Mouse (Mus musculus) hindbrain, embryonic 15.5 days (tissue): Measurements from ENCODE around the gene Cutc. TPM values are rescaled to one million over a fixed set of nuclear protein-coding genes. Genes with fewer than 3 reads are reported as not detected.

ENCODE experiments used
- ATAC-seq: fragments of 200-750 bp; cut with Nextera tagmentation; 2 replicates; pipeline ENCODE4 v1.8.0; 2017; ENCODE audit warnings: low read depth, moderate number of reproducible peaks, moderate TSS enrichment; ENCODE audit not compliant: low FRiP score
- H3K27ac ChIP-seq: fragments of 300-500 bp; sonication (generic); replicated peaks from 2 replicates; pipeline ENCODE4 v1.5.1; 2015; ENCODE audit warnings: mild to moderate bottlenecking, inconsistent platforms
- H3K27me3 ChIP-seq: fragments of 300-500 bp; sonication (generic); 2 replicates; pipeline ENCODE4 v1.6.1; 2015; ENCODE audit warnings: control low read depth, inconsistent platforms
- H3K36me3 ChIP-seq: fragments of 300-500 bp; sonication (generic); 2 replicates; pipeline ENCODE4 v1.6.1; 2015; ENCODE audit warnings: control low read depth, inconsistent platforms
- H3K4me1 ChIP-seq: fragments of 300-500 bp; sonication (generic); replicated peaks from 2 replicates; pipeline ENCODE4 v1.6.1; 2015; ENCODE audit warnings: control low read depth, inconsistent platforms
- H3K4me2 ChIP-seq: fragments of 300-500 bp; sonication (generic); 2 replicates; pipeline ENCODE4 v1.6.1; 2015; ENCODE audit warnings: moderate library complexity, mild to moderate bottlenecking, inconsistent platforms
- H3K4me3 ChIP-seq: fragments of 300-500 bp; sonication (generic); 2 replicates; pipeline ENCODE4 v1.5.1; 2015; ENCODE audit warnings: mild to moderate bottlenecking, inconsistent platforms
- H3K9ac ChIP-seq: fragments of 300-500 bp; sonication (generic); 2 replicates; pipeline ENCODE4 v1.6.1; 2015; ENCODE audit warnings: inconsistent platforms
- H3K9me3 ChIP-seq: fragments of 300-500 bp; sonication (generic); 2 replicates; pipeline ENCODE4 v1.6.1; 2016; ENCODE audit warnings: control low read depth, inconsistent platforms
- WGBS: fragments of 180-500 bp; shearing (Covaris S2); methylation state at CpG from one replicate; pipeline ENCODE4 v1.1.7; 2015; 5-methylcytosine and 5-hydroxymethylcytosine counted together
- polyA plus RNA-seq: library from polyadenylated mRNA; unstranded; fragments of >200 nt; fragmentation: Nextera tagmentation; extraction: Ambion mirVana; gene quantifications from 2 replicates; pipeline ENCODE4 v1.2.1, GENCODE M21; 2015

The Cutc gene
- polyA plus RNA-seq, 1 experiment from 2014 or later, result 6.5 TPM

DNA sequence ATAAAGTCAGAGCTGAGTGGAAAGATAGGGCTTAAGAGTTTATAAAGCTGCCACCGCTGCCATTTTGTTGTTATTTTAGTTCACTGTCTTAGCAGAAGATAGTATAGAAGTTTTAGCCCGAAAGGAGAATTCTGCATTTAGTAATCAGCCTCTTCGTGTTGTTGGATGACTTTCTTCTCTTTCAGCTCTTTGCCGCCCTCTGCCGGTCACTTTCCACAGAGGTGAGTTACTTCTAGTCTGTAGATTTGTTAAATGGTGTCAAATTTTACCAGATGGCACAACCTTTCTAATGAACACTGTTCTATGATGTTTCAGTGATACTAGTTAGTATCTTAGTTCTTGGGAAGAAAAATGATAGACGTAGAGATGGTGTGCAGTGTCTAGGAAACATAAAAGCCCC is 7.7 kb downstream of the Cutc start:
- no peaks in the 10 kb centered on the region for H3K36me3 ChIP-seq
- H3K4me1 ChIP-seq, result no peaks in the 10 kb centered on the region
- no peak overlapping the region for H3K9ac ChIP-seq
- H3K4me3 ChIP-seq, result no peak overlapping the region
- no peaks in the 10 kb centered on the region for H3K9me3 ChIP-seq
- H3K4me2 ChIP-seq, result no peak overlapping the region
- no peak overlapping the region for H3K27ac ChIP-seq
- no peak for ATAC-seq
- no peaks in the 10 kb centered on the region for H3K27me3 ChIP-seq
- 23% methylated on average over 6 of the region's 6 CpGs for WGBS

DNA sequence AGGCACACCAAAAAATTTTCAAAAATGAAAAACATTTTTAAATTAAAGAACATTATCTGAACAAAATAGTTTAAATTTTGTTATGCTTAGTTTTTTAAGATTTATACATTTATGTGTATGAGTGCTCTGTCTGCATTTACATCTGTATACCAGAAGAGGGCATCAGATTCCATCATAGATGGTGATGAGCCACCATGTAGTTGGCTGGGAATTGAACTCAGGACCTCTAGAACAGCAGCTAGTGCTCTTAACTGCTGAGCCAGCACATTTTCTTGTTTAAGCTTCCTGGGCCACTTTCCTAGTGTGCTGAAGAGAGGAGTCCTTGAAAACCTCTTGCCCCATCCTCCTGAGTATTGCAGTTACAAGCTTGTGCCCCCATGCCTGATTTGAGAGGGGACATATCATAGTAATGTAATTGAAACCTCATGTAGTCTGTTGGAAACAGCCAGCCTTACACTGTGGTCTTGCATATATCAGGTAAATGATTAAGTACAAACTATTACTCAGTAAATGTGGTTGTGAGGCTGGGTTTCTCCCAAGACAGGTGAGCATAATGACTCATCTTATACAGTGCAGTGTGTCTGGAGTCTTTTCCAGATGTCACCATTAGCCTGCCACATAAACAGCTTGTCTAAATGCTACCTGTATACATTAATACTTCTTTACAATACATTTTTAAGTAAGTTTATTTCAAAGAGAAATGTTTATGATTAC is 8.9 kb downstream of the Cutc start:
- no peak overlapping the region for H3K27ac ChIP-seq
- H3K4me1 ChIP-seq, result no peaks in the 10 kb centered on the region
- no peak for ATAC-seq
- H3K36me3 ChIP-seq, result no peaks in the 10 kb centered on the region
- no peak overlapping the region for H3K9ac ChIP-seq
- no peaks in the 10 kb centered on the region for H3K27me3 ChIP-seq
- H3K4me2 ChIP-seq, result no peak overlapping the region
- H3K9me3 ChIP-seq, result no peaks in the 10 kb centered on the region
- H3K4me3 ChIP-seq, result no peak overlapping the region

DNA sequence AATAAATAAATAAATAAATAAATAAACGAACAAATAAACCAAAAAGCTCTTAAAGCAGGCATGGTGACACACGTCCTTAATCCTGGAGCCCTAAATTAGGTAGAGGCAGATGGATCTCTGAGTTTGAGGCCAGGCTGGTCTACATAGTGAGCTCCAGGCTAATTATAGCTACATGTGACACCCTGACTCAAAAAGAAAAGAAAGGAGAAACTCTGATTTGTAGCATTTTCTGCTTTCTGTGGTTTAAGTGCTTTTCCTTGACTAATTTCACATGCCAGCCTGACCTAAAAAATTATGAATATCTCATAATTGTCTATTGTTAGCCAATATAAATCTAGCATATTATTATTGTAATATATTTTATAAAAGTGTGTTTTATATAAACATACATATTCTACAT is 9.6 kb downstream of the Cutc start:
- Histone ChIP-seq H3K4me3 (no peak overlapping the region), H3K9ac (no peak overlapping the region), H3K4me2 (no peak overlapping the region), H3K4me1 (no peaks in the 10 kb centered on the region), H3K27me3 (no peaks in the 10 kb centered on the region), H3K9me3 (no peaks in the 10 kb centered on the region), H3K36me3 (no peaks in the 10 kb centered on the region), H3K27ac (no peak overlapping the region)
- ATAC-seq, result no peak
- WGBS, result 86% methylated on average over 2 of the region's 2 CpGs

DNA sequence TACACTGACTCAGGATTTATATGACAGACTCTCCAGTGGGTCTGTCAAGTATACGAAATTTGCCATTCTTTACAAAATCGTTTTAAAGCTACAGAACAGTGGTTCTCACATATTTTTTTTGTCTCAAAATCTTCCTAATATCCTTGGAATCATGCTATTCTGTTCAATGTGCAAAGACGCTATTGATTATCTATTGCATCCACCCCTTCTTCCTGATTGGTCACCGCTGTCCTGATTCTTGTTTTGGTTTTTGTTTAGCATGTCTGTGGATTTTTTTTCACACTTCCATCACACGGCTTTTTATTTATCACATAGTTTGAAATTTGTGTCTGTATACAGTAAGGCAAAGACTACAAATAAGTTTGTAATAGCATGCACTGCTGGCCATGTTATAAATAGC is 13.7 kb downstream of the Cutc start:
- no peak for ATAC-seq
- 91% methylated on average over 5 of the region's 5 CpGs for WGBS

DNA sequence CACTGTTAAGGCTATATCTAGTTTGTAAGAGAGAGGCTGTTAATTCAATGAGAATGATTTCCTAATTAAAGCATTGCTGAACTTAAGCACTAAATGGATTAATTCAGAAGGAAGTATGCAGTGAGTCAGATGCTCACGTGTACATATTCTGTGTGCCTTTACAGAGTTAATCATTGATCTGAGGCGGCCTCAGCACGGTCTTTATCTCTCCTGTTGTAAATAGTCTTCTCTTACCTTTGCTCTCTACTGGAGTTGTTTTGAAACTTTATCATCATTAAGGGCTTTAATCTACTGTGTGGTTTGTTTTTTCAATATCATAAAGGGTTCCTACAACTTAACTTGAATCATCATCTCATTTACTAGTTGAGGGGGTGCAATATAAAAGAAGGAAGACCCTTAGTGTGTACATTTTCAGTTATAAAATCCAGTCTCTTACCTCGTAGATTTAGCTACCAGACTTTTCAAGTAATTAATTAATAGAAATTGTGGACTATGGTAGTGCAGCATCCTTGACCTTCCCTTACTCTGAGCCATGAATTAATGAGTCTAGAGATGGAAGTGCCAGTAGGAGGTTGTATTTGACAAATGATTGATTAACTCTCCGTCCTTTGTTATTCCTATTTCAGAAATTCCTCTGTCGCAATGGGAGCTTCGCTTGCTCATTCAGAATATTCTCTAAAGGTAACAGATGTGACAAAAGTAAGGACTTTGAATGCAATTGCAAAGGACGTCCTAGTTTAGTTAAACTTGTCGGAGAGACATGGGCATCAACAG is 14.9 kb downstream of the Cutc start:
- no peak overlapping the region for H3K27ac ChIP-seq
- whole genome bisulfite sequencing, result 50% methylated on average over 9 of the region's 9 CpGs
- H3K4me1 ChIP-seq, result no peaks in the 10 kb centered on the region
- no peak overlapping the region for H3K9ac ChIP-seq
- no peak overlapping the region for H3K4me3 ChIP-seq
- no peaks in the 10 kb centered on the region for H3K27me3 ChIP-seq
- H3K4me2 ChIP-seq, result no peak overlapping the region
- H3K9me3 ChIP-seq, result no peaks in the 10 kb centered on the region
- no peaks in the 10 kb centered on the region for H3K36me3 ChIP-seq
- ATAC-seq, result no peak

More for the DNA sequence above, 13.7 kb downstream of the Cutc start:
- Histone ChIP-seq H3K4me1 (no peaks in the 10 kb centered on the region), H3K4me2 (no peak overlapping the region), H3K27me3 (no peaks in the 10 kb centered on the region), H3K36me3 (no peaks in the 10 kb centered on the region), H3K4me3 (no peak overlapping the region), H3K9me3 (no peaks in the 10 kb centered on the region), H3K27ac (no peak overlapping the region), H3K9ac (no peak overlapping the region)

DNA sequence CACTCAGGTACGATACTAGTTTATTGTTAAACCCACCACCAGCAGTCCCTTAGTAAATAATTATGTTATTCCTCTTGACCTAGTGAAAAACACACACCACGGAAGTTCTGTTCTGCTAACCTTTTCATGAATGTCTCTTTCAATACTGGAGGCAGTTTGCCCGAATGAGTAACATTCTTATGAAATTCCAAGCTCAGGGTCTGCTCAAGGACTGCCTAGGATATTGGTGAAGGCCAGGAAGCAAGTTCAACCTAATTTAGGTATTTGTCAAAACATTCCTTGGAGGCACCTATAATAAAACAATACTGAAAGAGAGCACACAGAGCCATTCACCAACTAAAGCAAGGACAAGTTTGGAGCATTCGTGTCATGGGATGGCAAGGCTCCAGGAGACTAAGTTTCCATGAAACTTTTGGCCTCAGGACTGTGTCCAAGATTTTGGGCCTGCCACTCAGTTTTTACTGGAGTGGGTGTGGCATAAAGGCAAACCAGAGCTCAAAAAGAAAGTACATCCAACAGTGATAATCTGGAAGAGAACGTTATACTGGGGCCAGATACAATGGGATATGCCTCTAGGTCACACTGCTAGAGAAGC is 16.7 kb downstream of the Cutc start:
- H3K4me3 ChIP-seq, result no peak overlapping the region
- WGBS, result 87% methylated on average over 5 of the region's 5 CpGs
- no peaks in the 10 kb centered on the region for H3K9me3 ChIP-seq
- no peaks in the 10 kb centered on the region for H3K36me3 ChIP-seq
- no peaks in the 10 kb centered on the region for H3K4me1 ChIP-seq
- no peak overlapping the region for H3K9ac ChIP-seq
- H3K27ac ChIP-seq, result no peak overlapping the region
- H3K27me3 ChIP-seq, result no peaks in the 10 kb centered on the region
- H3K4me2 ChIP-seq, result no peak overlapping the region
- ATAC-seq, result no peak

DNA sequence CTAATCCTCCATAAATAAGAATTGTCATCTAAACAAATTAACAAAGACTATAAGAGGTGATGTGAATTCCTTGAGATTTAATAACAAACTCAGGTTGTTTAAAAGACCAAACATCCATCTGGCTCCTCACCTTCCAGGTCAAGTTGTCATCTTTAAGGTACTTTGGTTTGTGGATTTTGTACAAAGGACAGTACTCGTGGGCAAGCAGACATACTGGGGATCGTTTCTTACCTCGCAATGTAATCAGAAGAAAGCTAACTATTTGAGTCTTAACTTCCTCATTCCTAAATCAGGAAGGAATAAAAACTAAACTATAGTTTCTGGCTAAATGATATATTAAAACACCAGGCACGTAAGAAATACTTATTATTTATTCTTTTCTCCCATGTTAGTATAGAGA is 17.8 kb downstream of the Cutc start:
- 93% methylated on average over 4 of the region's 4 CpGs for WGBS
- Histone ChIP-seq H3K27ac (no peak overlapping the region), H3K4me1 (no peaks in the 10 kb centered on the region), H3K27me3 (no peaks in the 10 kb centered on the region), H3K4me2 (no peak overlapping the region), H3K9me3 (no peaks in the 10 kb centered on the region), H3K4me3 (no peak overlapping the region), H3K36me3 (no peaks in the 10 kb centered on the region), H3K9ac (no peak overlapping the region)
- ATAC-seq, result no peak

DNA sequence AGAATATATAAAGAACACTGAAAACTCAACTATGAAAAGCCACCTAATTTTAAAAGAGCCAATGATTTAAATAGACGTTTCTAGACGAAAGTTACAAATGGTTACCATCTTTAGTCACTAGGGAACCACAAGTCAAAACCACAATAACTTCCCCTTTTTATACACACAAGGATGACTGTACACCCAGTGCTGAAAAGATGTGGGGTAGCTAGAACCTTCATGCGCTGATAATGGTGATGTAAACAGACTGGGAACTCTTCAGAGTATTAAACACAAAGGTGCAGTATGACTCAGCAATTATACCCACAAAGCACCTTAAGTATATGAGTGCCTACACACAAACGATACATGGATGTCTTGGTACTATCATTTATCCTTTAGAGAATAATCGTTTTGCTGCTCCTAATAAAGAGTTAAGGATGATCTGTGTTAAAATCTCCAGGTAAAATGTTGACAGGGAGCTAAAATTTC is 18.7 kb downstream of the Cutc start:
- WGBS, result 92% methylated on average over 5 of the region's 5 CpGs
- Histone ChIP-seq H3K27me3 (no peaks in the 10 kb centered on the region), H3K27ac (no peak overlapping the region), H3K4me1 (no peaks in the 10 kb centered on the region), H3K9ac (no peak overlapping the region), H3K4me2 (no peak overlapping the region), H3K36me3 (no peaks in the 10 kb centered on the region), H3K4me3 (no peak overlapping the region), H3K9me3 (no peaks in the 10 kb centered on the region)
- no peak for ATAC-seq

DNA sequence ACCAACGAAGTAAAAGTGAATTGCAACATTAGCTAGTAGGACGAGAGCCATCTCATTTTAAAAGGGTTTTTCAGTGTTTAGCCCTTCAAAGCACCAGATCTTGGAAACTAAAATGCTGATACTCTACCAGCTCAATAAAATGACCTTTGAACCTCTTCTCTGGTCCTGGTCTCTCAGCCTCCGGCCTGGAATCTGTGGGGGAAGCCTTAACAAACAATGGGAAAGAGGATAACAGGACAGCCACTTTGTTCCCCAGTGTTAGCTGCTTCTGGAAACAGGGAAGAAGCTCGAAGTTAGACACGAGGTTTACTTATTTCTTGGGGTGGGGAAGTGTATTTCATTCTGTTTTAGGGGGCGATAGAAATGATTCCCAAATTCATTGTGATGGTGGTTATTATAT is 19.5 kb downstream of the Cutc start:
- no peak for ATAC-seq
- H3K4me3 ChIP-seq, result no peak overlapping the region
- 54% methylated on average over 6 of the region's 6 CpGs for WGBS

DNA sequence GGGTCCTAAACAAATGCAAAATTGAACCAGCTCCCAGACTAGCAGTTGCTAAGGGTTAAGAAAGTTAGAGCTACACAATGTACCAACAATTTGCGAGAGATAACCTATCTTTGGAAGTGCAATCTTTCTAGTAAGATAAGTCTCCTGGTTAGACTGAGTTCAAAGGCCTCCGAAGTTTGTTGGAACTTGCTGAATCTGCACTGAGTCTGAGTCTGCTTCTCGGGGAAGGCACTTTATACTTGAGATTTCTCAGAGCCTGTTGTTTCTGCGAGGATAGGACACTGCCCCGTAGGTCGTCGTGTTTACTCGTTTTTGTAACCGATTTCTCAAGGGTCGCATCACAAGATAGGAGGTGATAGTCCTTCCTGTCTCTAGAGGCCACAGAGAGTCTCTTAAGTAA is 22.6 kb downstream of the Cutc start:
- WGBS, result 77% methylated on average over 10 of the region's 10 CpGs
- no peaks in the 10 kb centered on the region for H3K9me3 ChIP-seq
- H3K4me3 ChIP-seq, result no peak overlapping the region

More for the DNA sequence above, 19.5 kb downstream of the Cutc start:
- Histone ChIP-seq H3K36me3 (no peaks in the 10 kb centered on the region), H3K9ac (no peak overlapping the region), H3K9me3 (no peaks in the 10 kb centered on the region), H3K4me1 (no peaks in the 10 kb centered on the region), H3K4me2 (no peak overlapping the region), H3K27ac (no peak overlapping the region), H3K27me3 (no peaks in the 10 kb centered on the region)

DNA sequence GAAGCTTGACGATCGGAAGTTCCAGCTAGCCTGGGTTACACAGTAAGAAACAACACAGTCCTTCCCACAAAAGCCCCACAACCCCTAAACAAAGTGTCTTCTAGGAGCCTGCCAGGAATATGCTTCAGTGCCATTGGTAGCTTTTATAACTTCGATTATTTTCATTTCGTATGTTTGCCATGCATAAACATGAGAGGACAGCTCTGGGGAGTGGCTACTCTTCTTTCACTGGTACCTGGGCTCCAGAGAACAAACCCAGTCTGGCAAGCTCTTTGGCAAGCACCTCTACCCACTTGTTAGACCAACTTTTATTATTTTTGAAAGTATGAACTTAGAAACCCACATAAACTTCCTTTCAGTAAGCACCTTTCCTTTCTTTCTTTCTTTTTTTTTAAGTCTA is 23.8 kb downstream of the Cutc start:
- 82% methylated on average over 4 of the region's 4 CpGs for WGBS
- H3K9ac ChIP-seq, result no peak overlapping the region
- no peaks in the 10 kb centered on the region for H3K36me3 ChIP-seq
- H3K9me3 ChIP-seq, result no peaks in the 10 kb centered on the region
- no peak for ATAC-seq
- no peak overlapping the region for H3K4me2 ChIP-seq
- H3K4me3 ChIP-seq, result no peak overlapping the region
- H3K27me3 ChIP-seq, result no peaks in the 10 kb centered on the region
- no peaks in the 10 kb centered on the region for H3K4me1 ChIP-seq
- no peak overlapping the region for H3K27ac ChIP-seq

More for the DNA sequence above, 22.6 kb downstream of the Cutc start:
- H3K36me3 ChIP-seq, result no peaks in the 10 kb centered on the region
- ATAC-seq, result no peak
- no peaks in the 10 kb centered on the region for H3K4me1 ChIP-seq
- no peak overlapping the region for H3K27ac ChIP-seq
- H3K9ac ChIP-seq, result no peak overlapping the region
- no peak overlapping the region for H3K4me2 ChIP-seq
- no peaks in the 10 kb centered on the region for H3K27me3 ChIP-seq

DNA sequence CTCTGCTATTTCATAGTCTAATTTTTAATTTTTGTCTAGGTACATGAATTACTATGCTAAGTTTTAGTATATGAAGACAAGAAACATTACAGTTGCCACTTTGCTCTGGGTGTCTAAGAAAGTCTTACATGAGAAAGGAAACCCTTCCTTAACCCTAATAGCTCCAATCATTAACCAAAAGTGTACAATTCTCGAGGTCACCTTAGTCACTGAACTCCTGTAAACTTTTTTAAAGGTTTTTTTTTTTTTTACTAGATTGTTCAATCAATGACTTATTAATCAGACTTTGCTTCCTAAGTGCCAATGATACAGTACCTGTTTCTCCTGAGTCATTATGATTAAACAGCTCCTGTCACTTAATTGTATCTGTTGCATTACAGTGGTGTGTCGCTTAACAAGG is 24.5 kb downstream of the Cutc start:
- H3K4me1 ChIP-seq, result no peaks in the 10 kb centered on the region
- no peaks in the 10 kb centered on the region for H3K9me3 ChIP-seq
- H3K27me3 ChIP-seq, result no peaks in the 10 kb centered on the region
- H3K4me3 ChIP-seq, result no peak overlapping the region
- no peak for ATAC-seq
- H3K9ac ChIP-seq, result no peak overlapping the region
- 74% methylated on average over 2 of the region's 2 CpGs for WGBS
- H3K4me2 ChIP-seq, result no peak overlapping the region
- H3K36me3 ChIP-seq, result no peaks in the 10 kb centered on the region
- H3K27ac ChIP-seq, result no peak overlapping the region
